Mouse (Mus musculus) forebrain, postnatal 0 days (tissue): ENCODE measurements at regions not wholly inside any gene's neighbourhood (a gene's known extent, or its start where the extent isn't known, plus 50 kb on each side); places are given as distances from the start of the nearest gene placed in this dataset.
"Not testable (repeated sequence)": the region's sequence is repeated elsewhere in the genome, so short reads cannot be mapped to it uniquely, and the experiment has no call there.

Experiments used
- ATAC-seq: fragments of 200-750 bp; cut with Nextera tagmentation; 2 replicates; pipeline ENCODE4 v1.8.0; 2017; ENCODE audit warnings: mild to moderate bottlenecking, moderate library complexity
- DNase-seq: peaks from one replicate; pipeline ENCODE4 v3.0.0-alpha.2; 2015
- H3K27ac ChIP-seq: fragments of 300-500 bp; sonication (generic); 2 replicates; pipeline ENCODE4 v1.5.1; 2014; ENCODE audit warnings: low read depth, mild to moderate bottlenecking, antibody characterized with exemption, low read length, moderate library complexity, mixed read lengths
- H3K27me3 ChIP-seq: fragments of 300-500 bp; sonication (generic); 2 replicates; pipeline ENCODE4 v1.6.1; 2014; ENCODE audit warnings: mild to moderate bottlenecking, low read length, mixed read lengths; ENCODE audit not compliant: insufficient read depth
- H3K36me3 ChIP-seq: fragments of 300-500 bp; sonication (generic); 2 replicates; pipeline ENCODE4 v1.6.1; 2014; ENCODE audit warnings: mild to moderate bottlenecking, moderate library complexity; ENCODE audit not compliant: insufficient read depth
- H3K4me1 ChIP-seq: fragments of 300-500 bp; sonication (generic); 2 replicates; pipeline ENCODE4 v1.6.1; 2014; ENCODE audit warnings: antibody characterized with exemption; ENCODE audit not compliant: insufficient read depth
- H3K4me2 ChIP-seq: fragments of 300-500 bp; sonication (generic); 2 replicates; pipeline ENCODE4 v1.6.1; 2014; ENCODE audit warnings: low read depth, mild to moderate bottlenecking, moderate library complexity
- H3K4me3 ChIP-seq: fragments of 300-500 bp; sonication (generic); 2 replicates; pipeline ENCODE4 v1.5.1; 2014; ENCODE audit warnings: low read depth, low read length, mixed read lengths
- H3K9ac ChIP-seq: fragments of 300-500 bp; sonication (generic); 2 replicates; pipeline ENCODE4 v1.6.1; 2014; ENCODE audit warnings: mild to moderate bottlenecking
- H3K9me3 ChIP-seq: fragments of 300-500 bp; sonication (generic); 2 replicates; pipeline ENCODE4 v1.6.1; 2016; ENCODE audit warnings: low read length
- CTCF ChIP-seq: sonication (generic); IDR thresholded peaks from 2 replicates; pipeline ENCODE4 v1.5.1; 2016; ENCODE audit warnings: antibody characterized with exemption, control low read depth, low read depth
- WGBS: fragments of 180-500 bp; shearing (Covaris S2); extraction: QIAGEN DNeasy Blood & Tissue Kit; methylation state at CpG from one replicate; pipeline ENCODE4 v1.1.7; 2014; 5-methylcytosine and 5-hydroxymethylcytosine counted together

GRCm38 (mm10) chr14:18448666-18449065 lies 117.0 kb upstream of the Ube2e1 start:
- ATAC-seq (no peak), DNase-seq (no peak)
- Histone ChIP-seq H3K4me1 (no peaks in the 10 kb centered on the region), H3K27me3 (no peaks in the 10 kb centered on the region), H3K36me3 (no peaks in the 10 kb centered on the region), H3K9ac (no peak overlapping the region), H3K4me3 (no peak overlapping the region), H3K4me2 (no peak overlapping the region), H3K9me3 (no peaks in the 10 kb centered on the region), H3K27ac (no peak overlapping the region)
- TF ChIP-seq CTCF, result no peak
- WGBS, result 71% methylated on average over 1 of the region's 1 CpGs

DNA sequence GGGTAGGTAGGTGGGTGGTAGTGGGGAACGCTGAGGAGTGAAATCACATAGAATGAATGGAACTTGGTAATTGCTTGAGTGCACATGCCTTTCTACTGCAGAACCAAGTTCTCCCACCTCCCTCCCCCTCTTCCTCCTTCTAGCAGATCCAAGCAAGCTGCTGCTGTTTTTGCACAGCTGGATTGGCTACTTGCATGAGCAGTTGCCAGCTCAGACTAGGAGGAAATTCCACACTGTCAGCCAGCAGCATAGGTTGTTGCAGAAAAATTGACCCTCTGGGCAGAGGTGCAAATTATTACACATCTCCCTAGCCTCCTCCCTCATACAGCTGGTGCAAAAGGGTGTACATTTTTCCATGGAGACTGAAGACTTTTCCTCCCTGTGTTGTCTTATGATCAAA lies 112.8 kb upstream of the Ube2e1 start:
- DNase-seq (no peak), ATAC-seq (no peak)
- TF ChIP-seq CTCF, result no peak
- Histone ChIP-seq H3K4me1 (no peaks in the 10 kb centered on the region), H3K4me2 (no peak overlapping the region), H3K9ac (no peak overlapping the region), H3K27ac (no peak overlapping the region), H3K27me3 (no peaks in the 10 kb centered on the region), H3K36me3 (no peaks in the 10 kb centered on the region), H3K4me3 (no peak overlapping the region), H3K9me3 (no peaks in the 10 kb centered on the region)
- 86% methylated on average over 1 of the region's 1 CpGs for WGBS

DNA sequence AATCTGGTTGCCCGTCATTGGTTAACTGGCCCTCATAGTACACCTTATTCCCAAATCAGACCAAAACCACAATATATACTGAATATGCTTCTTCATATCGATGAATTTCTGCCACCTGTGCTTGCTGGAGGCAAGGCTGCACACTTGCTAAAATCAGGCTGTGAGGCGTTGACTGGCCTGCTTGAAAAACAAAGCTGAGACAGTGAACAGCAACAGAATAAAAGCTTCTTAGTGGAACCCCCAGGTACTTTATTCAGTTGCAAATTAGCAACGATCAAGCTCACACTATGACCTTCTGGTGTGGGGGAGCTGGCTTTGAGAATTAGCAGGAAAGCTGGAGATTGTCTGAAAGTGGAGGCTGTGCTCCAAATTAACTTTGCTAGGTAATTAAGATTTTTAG lies 97.3 kb upstream of the Ube2e1 start:
- not testable (repeated sequence) for ATAC-seq, H3K4me1 ChIP-seq, H3K4me2 ChIP-seq, H3K9me3 ChIP-seq, H3K4me3 ChIP-seq, H3K27ac ChIP-seq, H3K27me3 ChIP-seq, H3K36me3 ChIP-seq, DNase-seq, H3K9ac ChIP-seq
- WGBS, result 24% methylated on average over 4 of the region's 4 CpGs

GRCm38 (mm10) chr14:18425887-18426286 lies 94.2 kb upstream of the Ube2e1 start:
- no peaks in the 10 kb centered on the region for H3K4me1 ChIP-seq
- no peak for TF ChIP-seq CTCF
- no peak for ATAC-seq
- H3K9me3 ChIP-seq, result no peaks in the 10 kb centered on the region
- no peak overlapping the region for H3K4me2 ChIP-seq
- DNase-seq, result no peak
- H3K9ac ChIP-seq, result no peak overlapping the region
- no peak overlapping the region for H3K4me3 ChIP-seq
- H3K27ac ChIP-seq, result no peak overlapping the region
- no peaks in the 10 kb centered on the region for H3K36me3 ChIP-seq
- no peaks in the 10 kb centered on the region for H3K27me3 ChIP-seq

DNA sequence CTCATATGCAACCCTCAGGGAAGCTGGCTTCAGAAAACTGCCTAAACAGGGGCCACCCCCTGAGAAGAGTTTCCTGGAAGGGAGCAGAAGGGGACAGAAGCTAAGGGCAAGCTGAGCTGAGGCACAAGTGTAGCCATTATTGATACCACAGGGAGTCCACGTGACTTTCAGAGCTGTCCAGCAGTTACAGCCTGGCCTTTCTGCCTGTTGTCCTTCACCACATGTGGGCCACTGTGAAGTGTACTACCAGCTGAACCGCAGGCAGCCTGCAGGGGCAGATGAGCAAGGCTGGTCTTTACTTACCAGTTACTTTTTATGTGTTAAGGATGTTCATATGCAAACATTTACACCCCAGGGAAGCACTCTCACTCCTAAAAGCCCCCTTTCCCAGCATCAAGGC lies 85.2 kb upstream of the Ube2e1 start:
- DNase-seq (no peak), ATAC-seq (no peak)
- no peak for TF ChIP-seq CTCF

GRCm38 (mm10) chr14:18416319-18416718 lies 84.7 kb upstream of the Ube2e1 start:
- Histone ChIP-seq H3K4me2 (no peak overlapping the region), H3K9me3 (no peaks in the 10 kb centered on the region), H3K27ac (no peak overlapping the region), H3K9ac (no peak overlapping the region), H3K4me3 (no peak overlapping the region), H3K4me1 (no peaks in the 10 kb centered on the region), H3K27me3 (no peaks in the 10 kb centered on the region), H3K36me3 (no peaks in the 10 kb centered on the region)
- peak; percentile 71 for ATAC-seq
- no peak for TF ChIP-seq CTCF
- DNase-seq, result peak; percentile 1
- WGBS, result 74% methylated on average over 4 of the region's 4 CpGs

More for the DNA sequence above, 85.2 kb upstream of the Ube2e1 start:
- no peaks in the 10 kb centered on the region for H3K27me3 ChIP-seq
- H3K27ac ChIP-seq, result no peak overlapping the region
- no peak overlapping the region for H3K4me3 ChIP-seq
- no peaks in the 10 kb centered on the region for H3K36me3 ChIP-seq
- H3K4me2 ChIP-seq, result no peak overlapping the region
- H3K4me1 ChIP-seq, result no peaks in the 10 kb centered on the region
- WGBS, result 14% methylated on average over 2 of the region's 2 CpGs
- no peak overlapping the region for H3K9ac ChIP-seq
- no peaks in the 10 kb centered on the region for H3K9me3 ChIP-seq

GRCm38 (mm10) chr14:18398953-18399352 lies 67.3 kb upstream of the Ube2e1 start:
- no peak for DNase-seq
- no peak overlapping the region for H3K4me3 ChIP-seq

GRCm38 (mm10) chr14:18396206-18396764 lies 64.6 kb upstream of the Ube2e1 start:
- no peaks in the 10 kb centered on the region for H3K4me1 ChIP-seq
- ATAC-seq, result no peak
- no peaks in the 10 kb centered on the region for H3K9me3 ChIP-seq
- no peak overlapping the region for H3K9ac ChIP-seq
- 86% methylated on average over 8 of the region's 8 CpGs for WGBS
- H3K36me3 ChIP-seq, result no peaks in the 10 kb centered on the region
- no peak for DNase-seq
- no peak for TF ChIP-seq CTCF
- H3K4me2 ChIP-seq, result no peak overlapping the region
- no peak overlapping the region for H3K27ac ChIP-seq
- H3K27me3 ChIP-seq, result no peaks in the 10 kb centered on the region
- no peak overlapping the region for H3K4me3 ChIP-seq

More at GRCm38 (mm10) chr14:18398953-18399352, 67.3 kb upstream of the Ube2e1 start:
- Histone ChIP-seq H3K27ac (no peak overlapping the region), H3K9me3 (no peaks in the 10 kb centered on the region), H3K36me3 (no peaks in the 10 kb centered on the region), H3K4me2 (no peak overlapping the region), H3K9ac (no peak overlapping the region), H3K4me1 (no peaks in the 10 kb centered on the region), H3K27me3 (no peaks in the 10 kb centered on the region)
- WGBS, result over 99% methylated on average over 4 of the region's 4 CpGs
- no peak for ATAC-seq
- TF ChIP-seq CTCF, result no peak
